Mouse (Mus musculus) olfactory bulb, adult 2 months (tissue): ENCODE results near the gene Muc20.

Experiments
- CTCF ChIP-seq: fragments of 200-500 bp; IDR thresholded peaks from 2 replicates; pipeline ENCODE4 v1.5.1; 2012; ENCODE audit warnings: low read depth, mild to moderate bottlenecking, low read length, moderate library complexity; ENCODE audit not compliant: insufficient read depth
- POLR2A ChIP-seq: fragments of 200-500 bp; IDR thresholded peaks from 2 replicates; pipeline ENCODE4 v1.6.1; 2012; ENCODE audit warnings: mild to moderate bottlenecking, low read depth, low read length, moderate library complexity; ENCODE audit not compliant: insufficient read depth

DNA sequence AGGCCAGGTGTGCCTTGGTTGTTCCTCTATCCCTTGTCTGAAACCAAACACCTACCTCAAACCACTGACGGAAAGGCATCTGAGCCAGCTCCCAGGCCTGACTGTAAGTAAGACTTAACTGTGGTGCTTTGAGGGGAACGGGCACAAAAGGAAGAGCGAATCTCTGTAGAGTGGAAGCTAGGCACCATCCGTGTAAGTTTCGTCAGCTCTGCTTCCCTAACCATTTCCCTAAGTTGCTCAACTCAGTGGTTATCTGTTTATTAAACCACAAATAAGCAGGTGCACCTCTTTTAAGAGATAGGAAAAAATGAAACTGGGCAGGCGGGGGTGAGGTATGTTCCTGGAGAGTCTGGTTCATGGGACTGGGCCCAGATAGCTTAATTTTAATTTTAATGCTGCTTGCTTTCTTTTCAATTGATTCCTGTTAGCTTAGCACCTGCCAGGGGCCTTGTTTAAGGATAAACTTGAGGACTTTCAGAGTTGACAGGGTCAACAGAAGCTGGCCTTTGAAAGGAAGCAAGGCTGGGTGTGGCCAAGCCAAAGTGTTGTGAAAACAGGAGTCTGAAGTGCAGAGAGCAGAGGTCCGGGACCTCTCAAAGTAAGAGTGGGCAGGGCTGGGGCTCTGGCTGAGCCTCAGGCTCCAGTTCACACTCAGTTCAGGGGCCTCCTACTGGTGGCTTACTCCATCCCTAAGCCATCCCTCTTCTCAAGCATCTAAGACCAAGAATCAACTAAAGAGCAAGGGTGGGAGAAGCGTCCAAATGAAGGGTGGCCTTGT, 10.4 kb upstream of the Muc20 start:
- TF ChIP-seq CTCF (no peak), POLR2A (no peak)
